Mouse (Mus musculus) forebrain, postnatal 0 days (tissue): ENCODE results near the gene Hdhd3. TPM values are rescaled to one million over a fixed set of nuclear protein-coding genes. Genes with fewer than 3 reads are reported as not detected.
A peak's percentile ranks its signal among the peaks of the same experiment; 100 is the strongest.

Experiments
- ATAC-seq: fragments of 200-750 bp; cut with Nextera tagmentation; 2 replicates; pipeline ENCODE4 v1.8.0; 2017; ENCODE audit warnings: mild to moderate bottlenecking, moderate library complexity
- DNase-seq: peaks from one replicate; pipeline ENCODE4 v3.0.0-alpha.2; 2015
- H3K27ac ChIP-seq: fragments of 300-500 bp; sonication (generic); 2 replicates; pipeline ENCODE4 v1.5.1; 2014; ENCODE audit warnings: low read depth, mild to moderate bottlenecking, antibody characterized with exemption, low read length, moderate library complexity, mixed read lengths
- H3K27me3 ChIP-seq: fragments of 300-500 bp; sonication (generic); 2 replicates; pipeline ENCODE4 v1.6.1; 2014; ENCODE audit warnings: mild to moderate bottlenecking, low read length, mixed read lengths; ENCODE audit not compliant: insufficient read depth
- H3K36me3 ChIP-seq: fragments of 300-500 bp; sonication (generic); 2 replicates; pipeline ENCODE4 v1.6.1; 2014; ENCODE audit warnings: mild to moderate bottlenecking, moderate library complexity; ENCODE audit not compliant: insufficient read depth
- H3K4me1 ChIP-seq: fragments of 300-500 bp; sonication (generic); 2 replicates; pipeline ENCODE4 v1.6.1; 2014; ENCODE audit warnings: antibody characterized with exemption; ENCODE audit not compliant: insufficient read depth
- H3K4me2 ChIP-seq: fragments of 300-500 bp; sonication (generic); 2 replicates; pipeline ENCODE4 v1.6.1; 2014; ENCODE audit warnings: low read depth, mild to moderate bottlenecking, moderate library complexity
- H3K4me3 ChIP-seq: fragments of 300-500 bp; sonication (generic); 2 replicates; pipeline ENCODE4 v1.5.1; 2014; ENCODE audit warnings: low read depth, low read length, mixed read lengths
- H3K9ac ChIP-seq: fragments of 300-500 bp; sonication (generic); 2 replicates; pipeline ENCODE4 v1.6.1; 2014; ENCODE audit warnings: mild to moderate bottlenecking
- H3K9me3 ChIP-seq: fragments of 300-500 bp; sonication (generic); 2 replicates; pipeline ENCODE4 v1.6.1; 2016; ENCODE audit warnings: low read length
- CTCF ChIP-seq: sonication (generic); IDR thresholded peaks from 2 replicates; pipeline ENCODE4 v1.5.1; 2016; ENCODE audit warnings: antibody characterized with exemption, control low read depth, low read depth
- WGBS: fragments of 180-500 bp; shearing (Covaris S2); extraction: QIAGEN DNeasy Blood & Tissue Kit; methylation state at CpG from one replicate; pipeline ENCODE4 v1.1.7; 2014; 5-methylcytosine and 5-hydroxymethylcytosine counted together
- polyA plus RNA-seq: library from polyadenylated mRNA; unstranded; fragments of >200 nt; fragmentation: Nextera tagmentation; extraction: Ambion mirVana; gene quantifications from 2 replicates; pipeline ENCODE4 v1.2.1, GENCODE M21; 2015
- total RNA-seq: library from RNA; depleted of rRNA; stranded (reverse); fragments of >200 nt; gene quantifications from 2 replicates; pipeline ENCODE4 v1.2.3, GENCODE M21; 2014

Hdhd3 gene
- total and polyA plus RNA-seq, 2 experiments from 2014 or later: 3.5 to 4.6 TPM

- no peak overlapping the region for H3K4me2 ChIP-seq
- no peak for DNase-seq
- no peak for ATAC-seq
- H3K4me1 ChIP-seq: 0 out of 2 replicates have a peak, but pooled peaks cover 5% of the 10 kb centered on the region
- H3K36me3 ChIP-seq: no peaks in the 10 kb centered on the region
- H3K4me3 ChIP-seq: no peak overlapping the region
- no peaks in the 10 kb centered on the region for H3K27me3 ChIP-seq
- no peaks in the 10 kb centered on the region for H3K9me3 ChIP-seq
- H3K9ac ChIP-seq: no peak overlapping the region
- WGBS: 57% methylated on average over 2 of the region's 2 CpGs
- no peak for TF ChIP-seq CTCF
- no peak overlapping the region for H3K27ac ChIP-seq
Observed at GRCm38 (mm10) chr4:62526256-62526655, 23.0 kb upstream of the Hdhd3 start.

GRCm38 (mm10) chr4:62525489-62525811 lies 22.2 kb upstream of the Hdhd3 start:
- H3K4me1 ChIP-seq: 0 out of 2 replicates have a peak, but pooled peaks cover 5% of the 10 kb centered on the region
- under 1% methylated on average over 10 of the region's 10 CpGs for WGBS
- no peaks in the 10 kb centered on the region for H3K9me3 ChIP-seq
- ATAC-seq (no peak), DNase-seq (no peak)
- peak overlapping the region; percentile 98; the same call in 1 of the 2 replicates for H3K27ac ChIP-seq
- H3K36me3 ChIP-seq: no peaks in the 10 kb centered on the region
- H3K4me2 ChIP-seq: peak overlapping the region; percentile 86
- no peaks in the 10 kb centered on the region for H3K27me3 ChIP-seq
- TF ChIP-seq CTCF: no peak
- H3K4me3 ChIP-seq: peak overlapping the region; percentile 65
- peak overlapping the region; percentile 87 for H3K9ac ChIP-seq

- ATAC-seq (peak; percentile 98), DNase-seq (peak; percentile 100)
- no peak for TF ChIP-seq CTCF
- H3K27ac ChIP-seq: peak within 1 kb of the TSS; percentile 98
- H3K4me3 ChIP-seq: peak within 1 kb of the TSS; percentile 65
- no peaks in the 10 kb centered on the region for H3K27me3 ChIP-seq
- peak within 1 kb of the TSS; percentile 87 for H3K9ac ChIP-seq
- no peaks in the 10 kb centered on the region for H3K36me3 ChIP-seq
- H3K4me2 ChIP-seq: peak within 1 kb of the TSS; percentile 86
- WGBS: 2% methylated on average over 59 of the region's 59 CpGs
- H3K9me3 ChIP-seq: no peaks in the 10 kb centered on the region
- H3K4me1 ChIP-seq: 0 out of 2 replicates have a peak, but pooled peaks cover 5% of the 10 kb centered on the region
Observed at GRCm38 (mm10) chr4:62524651-62525488, 21.6 kb upstream of the Hdhd3 start, which contains the start of the genes Pole3 and 4933430I17Rik. Gene Pole3, minus strand, starts transcription at chr4:62525068. Gene 4933430I17Rik, plus strand, starts transcription at chr4:62525369.

GRCm38 (mm10) chr4:62520892-62521400 lies 17.7 kb upstream of the Hdhd3 start:
- DNase-seq (no peak), ATAC-seq (no peak)
- Histone ChIP-seq H3K9ac (no peak overlapping the region), H3K4me2 (no peak overlapping the region), H3K9me3 (no peaks in the 10 kb centered on the region), H3K4me3 (no peak overlapping the region), H3K4me1 (peaks cover 12% of the 10 kb centered on the region; the same call in 1 of the 2 replicates), H3K27ac (no peak overlapping the region), H3K36me3 (no peaks in the 10 kb centered on the region), H3K27me3 (no peaks in the 10 kb centered on the region)
- WGBS: 94% methylated on average over 2 of the region's 2 CpGs
- no peak for TF ChIP-seq CTCF

- peak; percentile 84 for DNase-seq
- WGBS: 1% methylated on average over 37 of the region's 37 CpGs
- Histone ChIP-seq H3K4me3 (peak within 1 kb of the TSS; percentile 59), H3K27me3 (no peaks in the 10 kb centered on the region), H3K36me3 (no peaks in the 10 kb centered on the region), H3K4me2 (peak within 1 kb of the TSS; percentile 72), H3K27ac (peak within 1 kb of the TSS; percentile 66), H3K4me1 (peaks cover 12% of the 10 kb centered on the region; the same call in 1 of the 2 replicates), H3K9me3 (no peaks in the 10 kb centered on the region), H3K9ac (peak within 1 kb of the TSS; percentile 68)
- no peak for TF ChIP-seq CTCF
- ATAC-seq: peak; percentile 89
Observed at GRCm38 (mm10) chr4:62519849-62520233, 16.6 kb upstream of the Hdhd3 start, which contains the start of gene Alad. Gene Alad, minus strand, starts transcription at chr4:62519918.

GRCm38 (mm10) chr4:62519122-62519848 lies 16.0 kb upstream of the Hdhd3 start:
- H3K9me3 ChIP-seq: no peaks in the 10 kb centered on the region
- no peak for TF ChIP-seq CTCF
- H3K27ac ChIP-seq: peak overlapping the region; percentile 66
- no peaks in the 10 kb centered on the region for H3K36me3 ChIP-seq
- peaks cover 11% of the 10 kb centered on the region; the same call in 1 of the 2 replicates for H3K4me1 ChIP-seq
- peak overlapping the region; percentile 72 for H3K4me2 ChIP-seq
- H3K27me3 ChIP-seq: no peaks in the 10 kb centered on the region
- no peak for DNase-seq
- H3K9ac ChIP-seq: peak overlapping the region; percentile 68
- WGBS: 1% methylated on average over 26 of the region's 26 CpGs
- peak; percentile 79 for ATAC-seq
- H3K4me3 ChIP-seq: peak overlapping the region; percentile 59
